Mouse (Mus musculus): ENCODE results near the gene Prlr.
A peak's percentile ranks its signal among the peaks of the same experiment; 100 is the strongest.

DNA sequence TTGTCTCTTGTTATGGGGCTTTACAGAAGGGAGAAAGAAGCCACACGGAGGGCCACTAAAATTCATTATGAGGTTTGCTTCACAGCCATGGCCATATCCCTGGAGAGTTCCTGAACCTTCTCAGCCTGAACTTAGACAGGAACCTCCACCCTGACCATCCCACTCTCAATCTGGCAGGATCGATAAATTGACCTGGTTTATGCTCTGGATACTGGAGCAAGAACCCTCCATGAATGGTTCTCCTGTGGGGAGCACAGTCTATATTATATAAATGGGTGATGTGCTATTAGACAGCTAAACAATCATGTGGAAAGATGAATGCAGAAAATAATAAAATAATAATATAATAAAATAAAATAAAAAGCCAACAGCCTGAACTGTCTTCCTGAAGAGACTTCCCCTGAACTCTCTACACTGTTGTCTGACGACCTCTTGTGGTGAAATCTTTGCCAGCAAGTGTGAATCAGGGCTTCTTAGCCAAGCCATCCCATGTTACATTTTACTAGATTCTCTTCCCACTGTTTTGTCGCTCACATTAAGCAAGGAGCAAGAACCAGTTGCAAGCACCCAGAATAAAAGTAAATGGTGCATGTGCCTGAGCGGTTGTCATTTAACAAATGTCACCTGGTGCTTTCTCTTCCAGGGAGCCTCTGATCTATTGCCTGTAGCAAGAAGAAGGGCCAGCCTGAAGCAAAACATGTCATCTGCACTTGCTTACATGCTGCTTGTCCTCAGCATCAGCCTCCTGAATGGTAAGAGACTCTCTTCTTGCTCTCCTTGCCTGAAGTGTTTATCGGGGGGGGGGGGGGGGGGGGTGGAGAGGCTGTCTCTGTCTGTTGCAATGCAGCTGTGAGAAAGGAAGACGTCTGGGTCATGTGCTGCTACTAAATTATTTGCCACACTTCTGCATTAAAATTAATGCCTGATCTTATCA, 136.8 kb downstream of the Prlr start:
- peak; percentile 79 for TF ChIP-seq CTCF (IDR thresholded peaks at IDR 0.05; ENCODE audit: low read depth)
- TF ChIP-seq EP300 (IDR thresholded peaks at IDR 0.05; ENCODE audit: low read depth) = no peak

Measured in liver, postnatal 0 days (tissue).